13 mouse cellular contexts compared by ENCODE assay signal in genomic region chr11:23013580-23014294, GRCm38 (mm10). TPM values are rescaled to one million over a fixed set of nuclear protein-coding genes. Genes with fewer than 3 reads are reported as not detected.
DNase-seq lines count a peak whose midpoint lies in the region; ATAC-seq and TF ChIP-seq lines count a peak whose summit lies in the region.
"Had no signal": no experiment of that assay in that cellular context is flagged by ENCODE, and none has a peak within 500 bp of the region (broad histone marks: within the 10 kb centered on the region; RNA-seq: fewer than 3 reads in every experiment).

No protein-coding gene starts in this region.

- peak; percentile 83 for ATAC-seq in common myeloid progenitor, adult 5-6 weeks (replicated peaks; ENCODE audit: low read depth, poor library complexity, severe bottlenecking)
- ATAC-seq in hindbrain, embryonic 13.5 days (ENCODE audit: low FRiP score) = no peak

- no peaks in the 10 kb centered on the region for H3K36me3 ChIP-seq in ES-Bruce4 (ENCODE audit: control insufficient read depth, insufficient read depth, low read length, poor library complexity, severe bottlenecking)
- H3K36me3 ChIP-seq in hindbrain, embryonic 13.5 days = no peaks in the 10 kb centered on the region
- H3K36me3 ChIP-seq: embryonic facial prominence, embryonic 15.5 days; lung, embryonic 15.5 days had no signal

- no peak for TF ChIP-seq EP300 in ES-Bruce4 (IDR thresholded peaks at IDR 0.05; ENCODE audit: insufficient read depth, low read depth, low read length)

- no peak for DNase-seq in lung, adult 2 months
- DNase-seq in lung, postnatal 25 days (ENCODE audit: low spot score) = no peak
- peak; percentile 36 for DNase-seq in retina, postnatal 1 day
- DNase-seq in ovary, adult 18-20 months (ENCODE audit: low spot score) = no peak
- no peak for DNase-seq in cerebellum, adult 9-10 months
- DNase-seq: adrenal gland, postnatal 36 days; kidney, postnatal 14 days had no signal

- no peak overlapping the region for H3K4me3 ChIP-seq in lung, adult 2 months (replicated peaks; ENCODE audit: extremely low read depth, low read depth, low read length)
- H3K4me3 ChIP-seq in ES-Bruce4 (ENCODE audit: low read depth, low read length) = no peak overlapping the region
- H3K4me3 ChIP-seq in hindbrain, embryonic 13.5 days = no peak overlapping the region
- H3K4me3 ChIP-seq: embryonic facial prominence, embryonic 15.5 days; lung, embryonic 15.5 days had no signal

- H3K27ac ChIP-seq in ES-Bruce4 (ENCODE audit: insufficient read depth, low read length) = no peak overlapping the region
- no peak overlapping the region for H3K27ac ChIP-seq in hindbrain, embryonic 13.5 days
- H3K27ac ChIP-seq: embryonic facial prominence, embryonic 15.5 days; lung, embryonic 15.5 days had no signal

- H3K9me3 ChIP-seq in ES-Bruce4 (replicated peaks; ENCODE audit: control insufficient read depth, insufficient read depth, low read length, poor library complexity, severe bottlenecking) = 0 out of 2 replicates have a peak, but pooled peaks cover 5% of the 10 kb centered on the region
- no peaks in the 10 kb centered on the region for H3K9me3 ChIP-seq in hindbrain, embryonic 13.5 days
- H3K9me3 ChIP-seq: embryonic facial prominence, embryonic 15.5 days; lung, embryonic 15.5 days had no signal

- no peak overlapping the region for H3K9ac ChIP-seq in ES-Bruce4 (ENCODE audit: low read depth, poor library complexity, severe bottlenecking)
- H3K9ac ChIP-seq in hindbrain, embryonic 13.5 days = no peak overlapping the region
- H3K9ac ChIP-seq: embryonic facial prominence, embryonic 15.5 days; lung, embryonic 15.5 days had no signal

- H3K27me3 ChIP-seq in ES-Bruce4 (ENCODE audit: control insufficient read depth, insufficient read depth, low read length, poor library complexity, severe bottlenecking) = no peaks in the 10 kb centered on the region
- no peaks in the 10 kb centered on the region for H3K27me3 ChIP-seq in hindbrain, embryonic 13.5 days
- H3K27me3 ChIP-seq: embryonic facial prominence, embryonic 15.5 days; lung, embryonic 15.5 days had no signal

- peak; percentile 59 for TF ChIP-seq CTCF in lung, adult 2 months (IDR thresholded peaks at IDR 0.05; ENCODE audit: insufficient read depth, low read length)
- peak; percentile 84 for TF ChIP-seq CTCF in ES-Bruce4 (IDR thresholded peaks at IDR 0.05; ENCODE audit: low read depth, low read length)

- TF ChIP-seq POLR2A in lung, adult 2 months (IDR thresholded peaks at IDR 0.05; ENCODE audit: borderline replicate concordance, extremely low read depth, low read depth, low read length) = no peak
- no peak for TF ChIP-seq POLR2A in ES-Bruce4 (IDR thresholded peaks at IDR 0.05; ENCODE audit: insufficient read depth, low read length)

- no peak overlapping the region for H3K4me2 ChIP-seq in hindbrain, embryonic 13.5 days
- H3K4me2 ChIP-seq: embryonic facial prominence, embryonic 15.5 days; heart, embryonic 11.5 days; lung, embryonic 15.5 days had no signal

- no peaks in the 10 kb centered on the region for H3K4me1 ChIP-seq in lung, adult 2 months (ENCODE audit: control insufficient read depth, insufficient read depth, low read length)
- no peaks in the 10 kb centered on the region for H3K4me1 ChIP-seq in ES-Bruce4 (ENCODE audit: control insufficient read depth, insufficient read depth, low read length)
- H3K4me1 ChIP-seq in hindbrain, embryonic 13.5 days (replicated peaks) = peaks cover 10% of the 10 kb centered on the region; the same call in 1 of the 2 replicates
- H3K4me1 ChIP-seq: embryonic facial prominence, embryonic 15.5 days; lung, embryonic 15.5 days had no signal

- WGBS in lung, adult 2 months = 90% methylated on average over 4 of the region's 4 CpGs
- 86% methylated on average over 4 of the region's 4 CpGs for WGBS in hindbrain, embryonic 13.5 days

RNA-seq across cellular contexts. Expression of gene Fam161a, which starts 6.4 kb away (rescaled TPM):
- polyA plus RNA-seq in lung, adult 2 months (2012; rRNA removed) = 3.2 and 6.3 TPM in 2 replicates
- polyA plus RNA-seq in ES-Bruce4 (2011; ENCODE audit: insufficient read depth, insufficient read length, low read depth, missing spikeins) = 2.1 and 3.2 TPM in 2 replicates
- total RNA-seq in common myeloid progenitor, adult 5-6 weeks (2017) = 1.5 and 4.6 TPM in 2 replicates
- 6.6 and 7.5 TPM in 2 replicates for polyA plus RNA-seq in hindbrain, embryonic 13.5 days (2015; fragmentation: Nextera tagmentation; extraction: Ambion mirVana)

RNA-seq across cellular contexts. Expression of gene Cct4, which starts 23.4 kb away (rescaled TPM):
- polyA plus RNA-seq in lung, adult 2 months (2012; rRNA removed) = 123 and 181 TPM in 2 replicates
- polyA plus RNA-seq in ES-Bruce4 (2011; ENCODE audit: insufficient read depth, insufficient read length, low read depth, missing spikeins) = 618 and 646 TPM in 2 replicates
- total RNA-seq in common myeloid progenitor, adult 5-6 weeks (2017) = 274 and 331 TPM in 2 replicates
- 309 and 314 TPM in 2 replicates for polyA plus RNA-seq in hindbrain, embryonic 13.5 days (2015; fragmentation: Nextera tagmentation; extraction: Ambion mirVana)

RNA-seq across cellular contexts. Expression of gene Commd1, which starts 31.6 kb away (rescaled TPM):
- polyA plus RNA-seq in lung, adult 2 months (2012; rRNA removed) = 4.7 and 10.0 TPM in 2 replicates
- polyA plus RNA-seq in ES-Bruce4 (2011; ENCODE audit: insufficient read depth, insufficient read length, low read depth, missing spikeins) = 104 and 120 TPM in 2 replicates
- 52.9 and 62.5 TPM in 2 replicates for total RNA-seq in common myeloid progenitor, adult 5-6 weeks (2017)
- polyA plus RNA-seq in hindbrain, embryonic 13.5 days (2015; fragmentation: Nextera tagmentation; extraction: Ambion mirVana) = 287 and 301 TPM in 2 replicates

RNA-seq across cellular contexts. Expression of gene Gm28048, which starts 31.8 kb away (rescaled TPM):
- polyA plus RNA-seq in lung, adult 2 months (2012; rRNA removed) = not detected in 2 replicates
- 23.3 and 33.6 TPM in 2 replicates for polyA plus RNA-seq in ES-Bruce4 (2011; ENCODE audit: insufficient read depth, insufficient read length, low read depth, missing spikeins)
- 70.8 and 81.6 TPM in 2 replicates for total RNA-seq in common myeloid progenitor, adult 5-6 weeks (2017)
- polyA plus RNA-seq in hindbrain, embryonic 13.5 days (2015; fragmentation: Nextera tagmentation; extraction: Ambion mirVana) = 4.8 and 6.1 TPM in 2 replicates

RNA-seq across cellular contexts. Expression of gene Zrsr1, which starts 41.9 kb away (rescaled TPM):
- polyA plus RNA-seq in lung, adult 2 months (2012; rRNA removed) = 10.2 and 11.5 TPM in 2 replicates
- polyA plus RNA-seq in ES-Bruce4 (2011; ENCODE audit: insufficient read depth, insufficient read length, low read depth, missing spikeins) = 19.6 and 21.1 TPM in 2 replicates
- 9.4 and 9.9 TPM in 2 replicates for total RNA-seq in common myeloid progenitor, adult 5-6 weeks (2017)
- 6.6 and 8.3 TPM in 2 replicates for polyA plus RNA-seq in hindbrain, embryonic 13.5 days (2015; fragmentation: Nextera tagmentation; extraction: Ambion mirVana)
